Mouse (Mus musculus): Measurements from ENCODE around the gene Thoc2. TPM values are rescaled to one million over a fixed set of nuclear protein-coding genes. Genes with fewer than 3 reads are reported as not detected.

Gene Thoc2
- polyA plus RNA-seq, 1 experiment = 1.0 TPM

GRCm38 (mm10) chrX:41911390-41912060 is 8.9 kb downstream of the Thoc2 start:
- H3K4me3 ChIP-seq (ENCODE audit: low read depth, low read length) = peak overlapping the region; percentile 91
- TF ChIP-seq POLR2A (IDR thresholded peaks at IDR 0.05; ENCODE audit: low read depth, low read length) = no peak
- H3K27me3 ChIP-seq (ENCODE audit: control insufficient read depth, insufficient read depth, low read length) = no peaks in the 10 kb centered on the region
- 10% methylated on average over 55 of the region's 59 CpGs for WGBS
- no peaks in the 10 kb centered on the region for H3K4me1 ChIP-seq (ENCODE audit: control insufficient read depth, insufficient read depth, insufficient read length, low read length)
- no peaks in the 10 kb centered on the region for H3K36me3 ChIP-seq (ENCODE audit: control insufficient read depth, insufficient read depth, low read length)
- peak overlapping the region; percentile 71 for H3K27ac ChIP-seq (ENCODE audit: insufficient read depth, low read depth, low read length)

- Histone ChIP-seq H3K27me3 (ENCODE audit: control insufficient read depth, insufficient read depth, low read length) (no peaks in the 10 kb centered on the region), H3K4me3 (ENCODE audit: low read depth, low read length) (peak overlapping the region; percentile 91), H3K27ac (ENCODE audit: insufficient read depth, low read depth, low read length) (peak overlapping the region; percentile 66), H3K36me3 (ENCODE audit: control insufficient read depth, insufficient read depth, low read length) (no peaks in the 10 kb centered on the region), H3K4me1 (ENCODE audit: control insufficient read depth, insufficient read depth, insufficient read length, low read length) (no peaks in the 10 kb centered on the region)
- TF ChIP-seq CTCF (IDR thresholded peaks at IDR 0.05; ENCODE audit: extremely low read depth, insufficient read length, insufficient replicate concordance, low read depth, low read length) (no peak), POLR2A (IDR thresholded peaks at IDR 0.05; ENCODE audit: low read depth, low read length) (no peak)
- WGBS = 11% methylated on average over 24 of the region's 24 CpGs
Measured at GRCm38 (mm10) chrX:41910981-41911380, 9.5 kb downstream of the Thoc2 start.

- Histone ChIP-seq H3K4me3 (ENCODE audit: low read depth, low read length) (peak overlapping the region; percentile 91), H3K36me3 (ENCODE audit: control insufficient read depth, insufficient read depth, low read length) (no peaks in the 10 kb centered on the region), H3K27ac (ENCODE audit: insufficient read depth, low read depth, low read length) (no peak overlapping the region), H3K4me1 (ENCODE audit: control insufficient read depth, insufficient read depth, insufficient read length, low read length) (no peaks in the 10 kb centered on the region), H3K27me3 (ENCODE audit: control insufficient read depth, insufficient read depth, low read length) (no peaks in the 10 kb centered on the region)
- 13% methylated on average over 9 of the region's 9 CpGs for WGBS
- TF ChIP-seq CTCF (IDR thresholded peaks at IDR 0.05; ENCODE audit: extremely low read depth, insufficient read length, insufficient replicate concordance, low read depth, low read length) = no peak
- no peak for TF ChIP-seq POLR2A (IDR thresholded peaks at IDR 0.05; ENCODE audit: low read depth, low read length)
Measured at GRCm38 (mm10) chrX:41910471-41910870, 10.0 kb downstream of the Thoc2 start.

- H3K4me1 ChIP-seq (ENCODE audit: control insufficient read depth, insufficient read depth, insufficient read length, low read length) = no peaks in the 10 kb centered on the region
- H3K4me3 ChIP-seq (ENCODE audit: low read depth, low read length) = no peak overlapping the region
- TF ChIP-seq POLR2A (IDR thresholded peaks at IDR 0.05; ENCODE audit: low read depth, low read length) (no peak), CTCF (IDR thresholded peaks at IDR 0.05; ENCODE audit: extremely low read depth, insufficient read length, insufficient replicate concordance, low read depth, low read length) (no peak)
- WGBS = 45% methylated on average over 4 of the region's 4 CpGs
- no peak overlapping the region for H3K27ac ChIP-seq (ENCODE audit: insufficient read depth, low read depth, low read length)
- H3K36me3 ChIP-seq (ENCODE audit: control insufficient read depth, insufficient read depth, low read length) = no peaks in the 10 kb centered on the region
- no peaks in the 10 kb centered on the region for H3K27me3 ChIP-seq (ENCODE audit: control insufficient read depth, insufficient read depth, low read length)
Measured at GRCm38 (mm10) chrX:41884759-41885505, 35.5 kb downstream of the Thoc2 start.

GRCm38 (mm10) chrX:41876581-41876980 is 43.9 kb downstream of the Thoc2 start:
- WGBS = 87% methylated on average over 2 of the region's 2 CpGs
- TF ChIP-seq CTCF (IDR thresholded peaks at IDR 0.05; ENCODE audit: extremely low read depth, insufficient read length, insufficient replicate concordance, low read depth, low read length) = no peak
- TF ChIP-seq POLR2A (IDR thresholded peaks at IDR 0.05; ENCODE audit: low read depth, low read length) = no peak
- Histone ChIP-seq H3K36me3 (ENCODE audit: control insufficient read depth, insufficient read depth, low read length) (0 out of 2 replicates have a peak, but pooled peaks cover 2% of the 10 kb centered on the region), H3K27me3 (ENCODE audit: control insufficient read depth, insufficient read depth, low read length) (no peaks in the 10 kb centered on the region), H3K27ac (ENCODE audit: insufficient read depth, low read depth, low read length) (no peak overlapping the region), H3K4me1 (ENCODE audit: control insufficient read depth, insufficient read depth, insufficient read length, low read length) (no peaks in the 10 kb centered on the region), H3K4me3 (ENCODE audit: low read depth, low read length) (no peak overlapping the region)

- no peak for TF ChIP-seq POLR2A (IDR thresholded peaks at IDR 0.05; ENCODE audit: low read depth, low read length)
- TF ChIP-seq CTCF (IDR thresholded peaks at IDR 0.05; ENCODE audit: extremely low read depth, insufficient read length, insufficient replicate concordance, low read depth, low read length) = no peak
- no peaks in the 10 kb centered on the region for H3K27me3 ChIP-seq (ENCODE audit: control insufficient read depth, insufficient read depth, low read length)
- no peak overlapping the region for H3K27ac ChIP-seq (ENCODE audit: insufficient read depth, low read depth, low read length)
- no peak overlapping the region for H3K4me3 ChIP-seq (ENCODE audit: low read depth, low read length)
- peaks cover 4% of the 10 kb centered on the region for H3K36me3 ChIP-seq (ENCODE audit: control insufficient read depth, insufficient read depth, low read length)
- H3K4me1 ChIP-seq (ENCODE audit: control insufficient read depth, insufficient read depth, insufficient read length, low read length) = no peaks in the 10 kb centered on the region
Measured at GRCm38 (mm10) chrX:41837823-41838222, 82.7 kb downstream of the Thoc2 start.

GRCm38 (mm10) chrX:41805592-41805991 is 114.9 kb downstream of the Thoc2 start:
- TF ChIP-seq CTCF (IDR thresholded peaks at IDR 0.05; ENCODE audit: extremely low read depth, insufficient read length, insufficient replicate concordance, low read depth, low read length) (no peak), POLR2A (IDR thresholded peaks at IDR 0.05; ENCODE audit: low read depth, low read length) (no peak)
- Histone ChIP-seq H3K36me3 (ENCODE audit: control insufficient read depth, insufficient read depth, low read length) (peaks cover 2% of the 10 kb centered on the region; the same call in 1 of the 2 replicates), H3K27me3 (ENCODE audit: control insufficient read depth, insufficient read depth, low read length) (no peaks in the 10 kb centered on the region), H3K27ac (ENCODE audit: insufficient read depth, low read depth, low read length) (no peak overlapping the region), H3K4me1 (ENCODE audit: control insufficient read depth, insufficient read depth, insufficient read length, low read length) (no peaks in the 10 kb centered on the region), H3K4me3 (ENCODE audit: low read depth, low read length) (no peak overlapping the region)
